Mouse (Mus musculus): ENCODE measurements around the gene Gm21988.

The Gm21988 gene

DNA sequence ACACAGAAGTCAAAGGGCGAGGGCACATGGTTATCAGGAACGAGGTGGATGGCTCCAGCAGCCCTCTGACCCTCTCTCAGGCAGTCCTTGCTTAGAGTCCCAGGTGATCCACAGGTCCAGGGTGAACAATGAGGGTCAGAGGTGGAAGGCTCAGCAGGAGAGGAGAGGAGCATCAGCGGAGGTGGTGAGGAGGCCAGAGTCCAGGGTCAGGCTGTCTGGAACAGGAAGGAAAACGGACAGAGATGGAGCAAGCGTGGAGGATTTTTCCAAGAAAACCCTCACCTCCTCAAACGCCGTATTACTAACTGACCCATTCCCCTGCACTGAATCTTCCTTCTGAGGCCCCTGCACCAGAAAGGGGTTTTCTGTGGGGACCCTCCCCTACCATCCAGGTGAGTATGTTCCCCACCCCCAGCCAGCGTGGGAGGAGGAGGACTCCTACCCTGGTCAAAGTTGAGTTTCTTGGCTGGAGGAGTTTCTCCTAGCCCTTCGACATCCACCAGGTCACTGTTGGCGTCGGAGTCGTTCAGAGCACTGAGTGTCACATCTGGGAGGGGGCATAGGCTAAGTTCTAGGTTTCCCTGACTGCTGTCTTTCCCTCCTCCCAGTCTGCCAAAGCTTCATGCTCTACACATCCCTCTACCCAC is 4.3 kb downstream of the Gm21988 start:
- DNase-seq = peak; percentile 91

- peak; percentile 93 for DNase-seq
These were observed 5.1 kb downstream of the Gm21988 start for GRCm38 (mm10) chr11:70234497-70234896.

DNA sequence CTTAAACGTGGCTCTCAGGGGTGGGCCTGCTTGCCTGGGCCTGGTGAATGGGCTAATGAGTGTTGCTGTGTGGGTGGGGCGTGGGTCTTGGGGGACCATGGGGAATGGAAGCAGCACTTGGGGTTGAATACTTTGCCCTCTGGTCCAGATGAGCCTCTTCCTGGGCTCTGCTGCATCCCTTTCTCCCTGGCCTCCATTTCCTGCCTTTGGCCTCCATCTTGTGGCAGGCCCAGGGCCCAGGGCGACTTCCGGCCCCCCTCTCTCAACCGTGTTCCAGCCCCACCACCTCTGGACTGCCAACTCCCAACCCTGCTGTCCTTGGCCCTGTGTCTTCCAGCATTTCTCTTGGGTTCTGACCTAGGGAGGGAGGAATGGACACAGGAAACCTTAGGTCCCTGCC is 5.6 kb downstream of the Gm21988 start:
- DNase-seq = peak; percentile 97

GRCm38 (mm10) chr11:70233016-70233415 is 6.6 kb downstream of the Gm21988 start:
- DNase-seq = peak; percentile 96

GRCm38 (mm10) chr11:70232546-70232945 is 7.1 kb downstream of the Gm21988 start:
- DNase-seq = peak; percentile 98

- DNase-seq = peak; percentile 99
These were observed 9.3 kb downstream of the Gm21988 start for GRCm38 (mm10) chr11:70230239-70230727.

DNA sequence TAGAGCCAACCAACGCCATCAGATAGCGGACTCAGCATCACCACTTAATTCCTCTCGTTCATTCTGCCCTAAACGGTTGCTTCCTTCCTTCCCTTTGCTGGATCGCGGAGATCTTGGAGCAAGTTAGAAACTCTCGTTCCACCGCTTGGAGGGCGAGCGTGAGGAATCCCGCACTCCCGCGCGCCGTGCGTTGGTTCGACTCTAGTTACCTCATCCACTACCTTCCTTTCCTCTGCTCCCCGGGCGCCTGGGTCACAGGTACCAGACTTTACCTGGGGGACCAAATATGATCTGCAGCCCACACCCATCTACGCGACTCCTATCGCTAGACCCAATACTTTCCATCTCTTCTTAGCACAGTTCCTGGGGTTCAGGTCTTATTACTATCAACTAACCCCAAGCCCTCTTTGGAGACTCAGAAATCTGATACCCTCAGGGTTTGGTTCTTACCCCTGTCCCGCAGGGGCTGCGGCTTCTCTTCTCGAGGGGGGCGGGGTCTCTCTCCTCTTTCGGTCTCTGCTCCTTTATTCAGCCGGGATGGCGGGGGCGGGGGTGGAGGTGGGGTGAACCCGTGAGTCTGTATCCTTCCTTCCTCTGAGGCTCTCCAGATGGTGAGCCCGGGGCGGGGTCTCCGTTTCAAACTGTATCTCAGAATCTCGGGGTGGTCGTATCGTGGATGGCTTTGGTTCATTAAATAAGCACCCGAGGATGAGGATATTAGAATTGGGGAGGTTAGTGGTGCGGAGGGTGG is 10.2 kb downstream of the Gm21988 start, which contains the start of gene Bcl6b:
Gene Bcl6b, minus strand, starts transcription at position 539 of the 751 bp plus-strand sequence.
- DNase-seq = peak; percentile 98

DNA sequence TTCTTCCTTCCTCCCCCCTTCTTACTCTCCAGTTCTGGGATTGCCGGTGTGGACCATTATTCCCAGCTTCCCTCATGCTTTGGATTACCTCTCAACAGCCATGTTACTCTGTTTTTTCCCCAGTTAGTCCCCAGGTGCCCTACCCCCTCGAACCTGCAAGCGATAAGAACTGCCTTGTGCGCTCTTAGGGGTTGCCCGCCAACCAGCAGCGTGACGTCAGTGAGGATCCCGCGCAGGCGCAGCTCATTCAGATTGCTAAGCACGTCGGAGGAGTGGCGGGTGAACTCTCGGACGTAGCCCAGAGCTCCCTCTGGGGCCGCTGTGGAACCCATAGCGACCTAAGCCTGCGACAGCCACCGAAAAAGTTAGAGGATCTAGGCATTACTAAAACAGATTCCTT is 10.8 kb downstream of the Gm21988 start:
- DNase-seq = peak; percentile 99

DNA sequence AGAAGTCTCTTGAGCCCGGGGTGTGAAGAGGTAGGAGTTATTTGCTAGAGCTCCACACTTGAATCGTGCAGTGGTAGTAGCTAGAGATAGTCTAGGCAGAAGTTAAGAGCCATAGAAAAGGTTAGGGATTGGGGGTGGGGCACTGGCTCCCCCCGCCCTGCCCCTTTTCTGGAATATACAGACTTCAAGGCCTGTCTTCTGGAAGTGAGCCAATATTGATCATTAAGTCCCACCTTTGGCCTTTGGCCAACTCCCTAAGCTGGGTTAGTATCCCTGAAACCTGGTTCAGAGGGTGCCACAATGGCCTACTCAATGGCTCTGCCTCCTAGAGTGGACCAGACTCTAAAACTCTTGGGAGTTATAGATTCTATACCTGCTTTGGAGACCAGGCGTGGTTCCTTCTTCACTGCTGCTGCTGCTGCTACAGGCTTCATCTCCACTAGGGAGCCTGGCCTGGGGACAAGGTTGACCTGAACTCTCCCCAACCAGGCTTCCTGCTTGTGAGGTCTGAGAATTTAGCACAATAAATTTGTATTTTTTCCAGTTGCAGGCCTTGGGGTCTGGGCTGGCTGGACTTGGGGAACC is 11.9 kb downstream of the Gm21988 start:
- DNase-seq = peak; percentile 93

GRCm38 (mm10) chr11:70227126-70227525 is 12.5 kb downstream of the Gm21988 start:
- DNase-seq = no peak

DNA sequence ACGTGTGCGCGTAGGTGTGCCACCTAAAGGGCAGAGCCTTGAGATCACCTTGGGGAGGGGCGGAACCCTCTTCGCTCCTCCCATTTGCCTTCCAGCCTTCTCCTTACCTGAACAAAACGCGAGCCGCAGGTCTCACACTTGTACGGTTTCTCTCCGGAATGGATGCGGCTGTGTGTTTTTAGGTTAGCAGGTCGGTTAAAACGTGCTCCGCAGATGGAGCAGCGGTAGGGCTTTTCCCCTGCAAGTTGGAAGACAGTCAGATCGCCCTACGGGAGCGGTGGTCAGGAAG is 13.1 kb downstream of the Gm21988 start:
- no peak for DNase-seq

- peak; percentile 92 for DNase-seq
These were observed 13.6 kb downstream of the Gm21988 start for GRCm38 (mm10) chr11:70225798-70226601.

- DNase-seq = peak; percentile 99
These were observed 15.9 kb downstream of the Gm21988 start for GRCm38 (mm10) chr11:70223724-70224123.

- DNase-seq = peak; percentile 98
These were observed 17.8 kb downstream of the Gm21988 start for GRCm38 (mm10) chr11:70221603-70222500.

DNA sequence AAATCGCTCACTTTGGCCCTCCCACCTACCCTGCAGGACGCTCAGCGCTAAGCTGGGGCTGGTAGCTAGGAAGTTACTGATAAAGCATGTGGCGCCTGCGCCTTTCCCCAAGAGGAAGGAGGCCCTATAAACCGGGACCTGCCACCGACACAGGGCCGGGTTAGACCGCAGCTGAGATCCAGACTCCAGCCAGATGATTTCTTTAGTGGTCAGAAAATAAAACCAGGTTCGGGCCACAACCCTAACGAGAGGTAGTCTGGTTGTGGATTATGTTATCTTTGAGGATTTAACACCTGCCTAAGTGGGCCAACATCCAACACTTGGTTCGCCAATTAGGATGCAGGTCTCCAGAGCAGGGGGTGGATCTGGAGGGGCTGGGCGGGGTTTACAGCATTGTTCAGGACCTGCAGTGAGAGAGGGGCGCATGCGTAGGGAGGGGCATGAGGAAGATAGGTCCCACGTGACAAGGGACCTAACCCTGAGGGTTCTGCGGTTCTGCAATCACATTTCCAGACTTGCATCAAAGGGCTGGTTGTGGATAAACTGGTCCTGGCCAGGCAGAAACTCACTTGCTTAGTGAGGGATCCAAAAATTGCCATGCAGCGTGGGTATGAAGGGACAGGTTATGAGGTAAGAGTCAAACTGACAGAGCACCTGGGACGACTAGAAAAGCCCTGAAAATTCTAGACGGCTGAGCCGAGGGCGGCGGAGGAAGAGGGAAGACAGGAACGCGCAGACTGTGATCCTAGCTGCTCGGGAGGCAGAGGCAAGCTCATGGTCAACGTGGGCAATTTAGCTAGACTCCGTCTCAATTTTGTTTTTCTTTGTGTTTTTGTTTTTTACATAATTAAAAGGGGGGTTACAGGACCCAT is 18.7 kb downstream of the Gm21988 start, which contains the start of gene Slc16a13:
Gene Slc16a13, minus strand, starts transcription at position 334 of the 872 bp plus-strand sequence.
- DNase-seq = peak; percentile 100

GRCm38 (mm10) chr11:70220323-70220722 is 19.3 kb downstream of the Gm21988 start:
- no peak for DNase-seq

DNA sequence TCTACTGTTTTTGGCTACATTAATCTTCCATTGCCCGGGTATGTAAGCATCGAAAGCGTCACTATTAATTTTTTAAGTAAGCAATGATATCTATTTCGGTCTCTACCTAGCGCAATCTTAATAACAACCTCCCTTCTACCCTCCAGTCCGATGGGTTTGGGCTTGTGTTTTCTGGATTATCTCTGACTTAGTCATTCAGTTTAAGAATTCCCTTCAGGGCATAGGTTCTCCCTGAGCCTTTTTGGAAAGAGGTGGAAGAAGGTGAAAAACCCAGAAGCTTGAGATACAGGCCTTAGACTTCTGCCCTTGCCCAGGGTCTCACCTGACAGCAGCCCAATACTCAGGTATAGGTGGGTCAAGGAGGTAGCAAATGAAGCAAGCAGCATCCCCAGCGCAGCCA is 19.8 kb downstream of the Gm21988 start:
- DNase-seq = no peak

DNA sequence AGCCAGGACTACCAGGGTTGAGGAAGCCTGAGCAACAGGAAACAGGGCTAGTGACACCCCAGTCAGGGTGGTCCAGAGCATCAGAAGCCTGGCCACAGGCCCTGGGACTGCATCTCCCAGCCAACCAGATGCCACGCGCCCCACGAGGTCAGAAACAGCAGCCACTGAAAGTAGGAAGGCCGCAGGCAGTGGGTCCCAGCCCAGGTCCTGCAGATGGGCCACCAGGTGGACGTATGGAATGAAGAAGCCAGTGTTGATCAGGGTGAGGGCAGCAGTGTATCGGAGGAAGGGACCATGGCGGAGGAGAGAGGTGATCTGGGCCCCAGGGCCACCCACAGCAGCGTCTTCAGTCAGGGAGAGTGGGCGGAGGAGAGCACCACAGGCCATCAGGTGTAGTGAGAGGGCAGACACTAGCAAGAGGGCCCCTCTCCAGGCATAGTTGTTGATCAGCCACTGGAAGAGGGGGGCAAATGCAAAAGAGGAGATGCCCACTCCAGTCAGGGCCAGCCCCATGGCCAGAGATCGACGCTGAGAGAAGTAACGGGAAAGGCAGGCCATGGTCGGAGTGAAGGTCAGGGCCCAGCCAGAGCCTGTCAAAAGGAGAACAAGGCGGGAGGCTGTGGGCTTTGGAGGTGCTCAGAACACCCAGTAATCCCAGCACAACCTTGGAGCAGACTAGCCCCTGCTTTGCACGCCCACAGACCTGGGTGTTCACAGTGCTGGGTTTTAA is 20.7 kb downstream of the Gm21988 start:
- DNase-seq = peak; percentile 92

- peak; percentile 74 for DNase-seq
These were observed 21.6 kb downstream of the Gm21988 start for GRCm38 (mm10) chr11:70218039-70218438.

DNA sequence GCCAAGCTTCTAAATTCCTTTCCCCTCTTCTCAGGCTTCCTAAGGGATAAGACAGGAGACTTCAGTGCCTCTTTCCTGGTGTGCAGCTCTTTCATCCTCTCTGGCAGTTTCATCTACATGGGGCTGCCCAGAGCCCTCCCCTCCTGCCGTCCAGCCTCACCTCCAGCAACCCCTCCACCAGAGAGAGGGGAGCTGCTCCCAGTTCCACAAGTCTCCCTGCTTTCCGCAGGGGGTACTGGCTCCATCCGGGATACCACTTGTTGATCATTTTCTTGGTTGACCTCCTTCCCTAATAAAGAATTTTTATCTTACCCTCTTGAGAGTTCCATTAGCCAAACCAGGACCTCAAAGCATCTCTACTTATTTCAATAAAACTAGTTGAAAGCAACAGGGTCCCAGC is 23.5 kb downstream of the Gm21988 start:
- no peak for DNase-seq

Measured in heart, adult 11 months (tissue).